Mouse (Mus musculus) cerebral cortex, adult 2 months (tissue): ENCODE results near the gene Cep135.

Experiments
- WGBS: fragments of 180-500 bp; shearing (Covaris S2); methylation state at CpG from one replicate; pipeline ENCODE4 v1.1.7; 2018; 5-methylcytosine and 5-hydroxymethylcytosine counted together

The Cep135 gene

DNA sequence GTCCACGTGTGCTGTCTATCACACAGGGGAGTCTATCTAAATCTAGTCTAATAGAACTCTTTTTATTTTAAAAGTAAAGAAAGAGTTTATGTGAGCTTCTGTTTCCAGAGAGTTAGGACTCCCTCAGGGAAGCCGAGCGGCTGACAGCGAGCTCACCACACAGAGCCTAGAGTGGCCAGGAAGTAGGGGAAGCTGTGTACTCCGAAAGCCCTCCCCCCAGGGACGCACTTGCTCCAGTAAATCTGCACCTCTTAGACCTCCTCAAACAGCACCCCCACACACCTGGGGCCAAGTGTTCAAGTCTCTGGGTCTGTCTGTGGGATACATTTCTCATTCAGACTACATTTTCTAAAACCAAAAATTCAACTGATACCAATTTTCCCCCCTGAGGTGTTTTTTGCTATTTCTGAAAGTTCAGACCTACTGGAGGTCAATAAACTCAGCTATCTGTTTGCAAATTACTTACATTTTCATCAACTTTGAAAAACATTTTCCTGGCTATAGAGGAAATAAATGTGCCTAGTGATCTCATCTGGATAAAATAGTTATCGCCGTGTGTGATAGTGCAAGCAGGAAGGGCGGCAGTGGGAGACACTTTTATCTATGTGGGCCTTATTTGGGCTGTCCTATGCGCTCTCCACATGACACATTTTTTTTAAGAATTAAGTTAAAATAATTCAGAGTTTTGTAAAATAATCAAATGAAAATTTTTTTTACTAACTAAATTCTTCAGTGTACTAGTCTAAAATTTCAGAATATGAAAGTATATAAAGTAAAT, 56.8 kb downstream of the Cep135 start:
- WGBS = 94% methylated on average over 10 of the region's 10 CpGs

DNA sequence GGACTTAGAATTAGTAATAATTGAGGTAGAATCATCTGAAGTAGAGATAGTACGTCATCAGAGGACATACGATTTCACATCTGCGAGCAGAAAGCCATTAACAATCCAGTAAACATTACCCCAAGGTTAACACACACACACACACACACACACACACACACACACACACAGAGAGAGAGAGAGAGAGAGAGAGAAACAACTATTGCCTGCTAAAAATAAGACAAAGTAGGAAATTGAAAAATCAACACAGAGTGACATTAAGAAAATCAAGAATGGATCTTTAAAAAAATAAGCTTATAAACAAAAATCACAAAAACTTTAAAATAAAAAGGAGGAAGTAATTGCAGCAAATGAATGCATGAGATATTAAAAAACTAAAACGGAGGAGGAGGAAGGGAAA, 61.4 kb downstream of the Cep135 start:
- WGBS = 77% methylated on average over 4 of the region's 4 CpGs

DNA sequence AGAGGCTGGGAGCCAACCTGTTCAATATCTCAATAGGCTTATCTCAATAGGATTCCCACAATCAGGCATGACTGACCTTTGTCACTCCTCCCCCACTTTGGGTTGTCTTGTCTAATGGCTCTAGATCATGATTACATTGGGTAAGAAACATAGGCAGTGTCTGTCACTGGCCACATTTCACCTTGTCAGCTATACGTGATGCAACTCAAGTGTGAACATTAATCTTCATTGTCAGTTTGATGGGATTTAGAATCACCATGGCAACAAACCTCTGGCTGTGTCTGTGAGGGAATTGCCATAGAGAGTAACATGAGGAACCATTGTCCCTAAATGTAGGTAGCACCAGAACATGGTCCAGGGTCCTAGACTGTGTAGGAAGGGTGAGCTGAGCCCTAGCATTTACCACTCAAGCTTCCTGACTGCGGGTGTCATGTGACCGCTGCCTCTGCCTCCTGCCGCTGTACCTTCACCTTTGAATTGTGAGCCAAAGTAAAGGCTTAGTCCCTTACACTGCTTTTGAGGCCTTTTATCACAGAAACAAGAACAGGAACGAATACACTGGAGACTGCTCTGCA, 62.7 kb downstream of the Cep135 start:
- 73% methylated on average over 5 of the region's 5 CpGs for WGBS

DNA sequence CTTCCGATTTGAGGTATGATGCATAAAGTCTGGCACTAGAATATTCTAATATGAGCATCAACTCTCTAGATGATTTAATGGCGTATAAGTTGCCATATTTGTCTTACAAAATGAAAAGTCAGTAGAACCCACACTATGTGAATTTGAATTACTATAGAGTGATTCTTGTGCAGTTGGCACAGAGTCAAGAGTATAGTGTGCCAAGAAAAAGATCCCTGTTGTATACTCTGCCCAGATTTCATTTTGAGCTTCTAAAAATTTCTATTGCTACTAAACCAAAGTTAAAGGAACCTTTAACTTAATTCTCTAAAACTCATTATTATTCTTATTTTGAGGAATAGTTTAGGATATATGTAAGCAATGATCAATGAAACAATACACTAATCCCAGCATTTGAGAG, 67.7 kb downstream of the Cep135 start, which contains the start of gene C530008M17Rik:
C530008M17Rik (plus strand) TSS at position 301 of the 400 bp plus-strand sequence.
- WGBS = 75% methylated on average over 2 of the region's 2 CpGs

DNA sequence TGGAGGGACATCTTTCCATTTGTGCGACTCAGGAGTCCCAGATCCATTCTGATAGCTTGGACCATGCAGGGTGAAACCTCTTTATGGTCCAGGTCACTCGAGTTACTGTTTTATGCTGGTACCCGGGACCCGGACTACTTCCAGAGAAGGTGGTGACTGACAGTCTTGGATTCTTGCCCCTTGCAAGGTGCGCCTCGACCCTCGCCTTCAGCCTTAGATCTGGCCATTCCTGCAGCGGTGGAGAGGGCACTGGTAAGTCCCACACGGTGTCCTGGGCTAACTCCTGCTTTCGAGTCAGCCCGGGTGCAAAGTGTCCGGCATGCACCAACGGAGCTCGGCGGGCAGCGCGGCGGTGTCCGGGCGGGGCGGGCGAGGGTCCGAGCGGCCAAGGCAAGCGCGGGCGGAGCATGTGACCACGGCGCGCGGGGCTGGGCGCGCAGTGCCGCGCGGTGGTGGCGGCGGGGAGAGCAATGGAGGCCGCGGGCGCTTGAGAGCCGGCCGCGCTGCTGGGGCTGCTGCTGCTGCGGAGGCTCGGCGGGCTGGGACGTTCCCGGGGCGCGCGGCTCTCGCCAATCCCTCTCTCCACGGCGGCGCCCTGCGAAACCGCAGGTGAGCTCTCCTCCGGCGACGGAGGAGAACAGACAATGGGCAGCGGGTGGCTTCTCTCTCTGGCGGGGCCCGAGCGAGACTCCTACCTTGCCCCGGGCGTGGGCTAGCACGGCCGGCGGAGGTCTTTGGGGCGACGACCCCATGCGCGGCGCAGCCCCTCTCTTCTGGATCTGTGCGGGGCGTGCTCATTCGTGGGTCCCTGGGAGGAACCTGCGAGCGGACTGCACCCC, 69.0 kb downstream of the Cep135 start:
- under 1% methylated on average over 76 of the region's 80 CpGs for WGBS

DNA sequence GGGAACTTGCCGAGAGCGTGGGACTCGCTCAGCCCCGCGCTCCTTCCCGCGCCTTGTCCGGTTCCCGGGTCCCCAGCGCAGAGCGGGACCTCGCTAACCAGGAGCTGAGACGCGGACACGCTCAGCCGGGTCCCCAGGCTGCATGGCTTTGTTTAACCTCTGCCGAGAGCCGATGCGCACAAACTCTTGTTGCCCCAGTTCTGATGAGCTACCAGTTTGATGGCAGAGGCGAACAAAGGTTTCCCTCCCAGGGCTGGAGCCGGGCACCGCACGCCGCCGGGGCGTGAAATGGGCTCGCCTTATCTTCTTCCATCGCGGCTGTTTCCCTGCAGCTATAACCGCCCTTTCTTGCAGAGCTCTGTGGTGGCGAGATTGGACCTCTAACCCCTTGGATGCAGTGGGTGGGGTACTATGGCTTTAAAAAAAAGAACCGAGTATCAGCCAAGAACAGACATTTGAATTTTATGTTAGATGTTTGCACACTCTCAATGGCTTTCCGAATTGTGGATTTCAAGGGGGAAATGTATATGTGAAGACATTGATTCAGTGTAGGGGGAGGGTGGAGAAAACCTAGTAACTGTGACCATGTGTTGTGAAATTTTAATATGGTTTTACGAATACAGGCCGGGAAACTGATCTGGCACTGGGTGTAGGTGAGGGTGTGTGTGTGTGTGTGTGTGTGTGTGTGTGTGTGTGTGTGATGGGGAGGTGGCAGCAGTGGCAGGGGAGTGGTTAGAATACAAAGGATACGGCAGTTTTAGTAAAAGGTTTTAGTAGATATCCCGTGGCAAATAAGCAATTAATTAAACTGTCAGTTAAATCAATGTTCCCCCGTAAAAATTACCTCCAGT, 69.8 kb downstream of the Cep135 start:
- 4% methylated on average over 38 of the region's 38 CpGs for WGBS

DNA sequence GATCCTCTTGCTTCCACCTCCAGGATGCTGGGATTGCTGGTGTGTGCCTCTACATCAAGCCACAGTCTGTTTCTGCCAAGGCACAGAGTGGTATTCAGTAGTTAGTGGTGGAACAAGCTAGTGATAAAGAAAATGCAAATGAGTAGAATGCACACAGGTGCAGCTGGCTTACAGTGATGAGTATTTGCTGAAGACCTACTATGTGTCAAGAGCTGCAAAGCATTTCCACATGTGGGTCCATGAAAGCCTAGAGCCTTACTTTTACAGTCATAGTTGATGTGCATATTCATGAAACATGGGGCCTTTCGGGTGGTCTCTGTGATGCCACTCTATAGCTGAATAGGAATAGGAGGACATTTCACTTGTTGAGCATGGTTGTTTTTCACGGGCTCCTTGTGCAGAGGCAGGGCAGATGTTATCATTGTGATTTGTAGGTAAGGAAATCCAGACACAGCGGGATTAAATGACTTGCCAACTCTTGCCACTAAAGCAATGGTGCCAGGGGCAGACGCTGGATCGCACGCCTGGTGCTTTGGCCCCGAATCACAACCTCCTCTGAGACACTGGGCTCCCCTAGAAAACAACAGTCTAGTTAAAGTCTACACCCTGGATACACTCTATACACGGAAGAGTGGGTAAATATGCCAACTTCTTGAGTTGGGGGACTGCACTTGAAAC, 71.6 kb downstream of the Cep135 start:
- 77% methylated on average over 8 of the region's 8 CpGs for WGBS

DNA sequence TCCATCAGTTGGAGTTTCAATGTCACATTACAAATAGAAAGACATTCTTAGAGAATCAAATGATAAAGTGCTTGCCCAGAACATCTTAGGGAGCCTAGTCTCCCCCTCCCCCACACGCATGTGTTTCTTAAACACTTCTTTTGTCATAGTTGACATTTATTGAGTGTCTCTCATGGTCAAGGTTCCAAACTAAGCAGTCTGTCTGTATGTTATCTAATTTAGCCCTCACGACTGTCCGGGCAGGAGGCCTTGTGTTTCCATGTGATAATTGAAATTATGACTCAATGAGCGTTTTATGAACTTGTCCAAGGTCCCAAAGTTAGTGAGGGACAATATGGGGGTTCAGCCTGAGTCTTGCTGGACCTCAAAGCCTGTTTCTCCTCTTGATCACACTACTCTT, 72.8 kb downstream of the Cep135 start:
- WGBS = 88% methylated on average over 4 of the region's 4 CpGs

DNA sequence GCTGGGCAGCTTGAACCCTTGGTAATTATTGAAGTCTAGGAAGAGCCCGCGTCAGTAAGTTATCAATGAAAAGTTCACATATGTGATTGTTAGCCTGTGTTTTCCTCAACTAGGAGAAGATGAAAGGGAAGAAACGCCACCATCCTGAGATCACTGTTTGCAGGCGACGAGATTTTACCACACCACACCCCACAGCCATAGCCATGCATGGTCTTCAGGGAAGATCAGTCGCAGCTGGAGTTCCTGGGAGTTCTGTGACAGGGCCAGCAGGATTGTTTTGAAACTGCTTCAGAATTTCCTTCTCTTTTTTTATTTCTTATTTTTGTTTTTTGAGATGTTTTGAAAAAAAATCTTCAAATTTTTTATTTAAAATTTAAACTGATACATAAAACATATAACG, 76.4 kb downstream of the Cep135 start:
- WGBS = 87% methylated on average over 7 of the region's 7 CpGs

DNA sequence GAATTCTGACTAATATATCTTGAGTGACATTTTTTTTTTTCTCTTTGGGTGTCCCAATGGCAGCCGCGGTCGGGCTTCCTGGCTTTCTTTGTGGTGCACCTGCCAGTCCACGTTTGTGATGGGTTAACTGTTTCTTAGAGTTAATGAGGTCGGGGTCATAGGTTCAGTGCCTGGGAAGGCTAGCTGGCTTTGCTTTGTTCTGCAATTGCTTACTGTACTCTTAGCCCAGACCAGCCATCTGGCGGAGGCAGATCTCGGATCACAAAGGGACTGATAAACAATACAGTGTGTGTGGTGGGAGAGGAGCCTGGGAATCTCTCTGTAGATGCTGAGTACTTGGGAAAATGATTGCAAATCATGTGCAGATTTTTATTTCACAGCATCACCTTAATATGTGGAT, 76.9 kb downstream of the Cep135 start:
- 48% methylated on average over 7 of the region's 7 CpGs for WGBS

DNA sequence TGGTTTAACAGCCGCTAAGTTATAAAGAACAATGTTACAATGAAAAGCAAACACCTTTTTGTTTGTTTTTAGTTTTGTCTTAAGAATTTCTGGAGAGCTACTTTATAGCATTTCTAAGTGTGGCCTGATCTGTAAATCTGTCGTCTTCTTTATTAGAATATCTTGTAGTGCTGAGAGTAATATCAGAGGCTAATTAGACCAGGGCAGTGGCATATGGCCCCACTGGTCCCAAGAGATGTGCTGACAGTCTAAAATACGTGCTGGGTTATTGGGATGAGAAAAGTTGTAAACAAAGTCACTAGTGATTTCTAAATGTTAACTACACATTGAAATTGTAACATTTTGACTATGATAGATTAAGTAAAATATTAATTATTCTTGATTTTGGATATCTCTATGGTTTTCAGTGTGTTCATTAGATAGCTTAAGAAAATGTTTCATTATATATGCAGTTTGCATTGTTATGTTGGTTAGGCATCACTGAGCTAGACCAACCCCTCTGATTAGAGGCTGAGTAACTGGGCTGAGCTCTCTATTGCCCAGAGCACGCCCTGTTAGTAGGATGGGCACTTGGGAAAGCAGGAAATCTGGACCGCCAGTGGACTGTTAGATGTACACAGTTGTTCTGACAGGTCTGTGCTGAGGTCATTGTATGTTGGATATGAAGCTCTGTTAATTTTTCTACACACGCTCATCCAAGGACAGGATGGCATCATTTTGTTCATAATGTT, 77.7 kb downstream of the Cep135 start:
- WGBS = 93% methylated on average over 6 of the region's 6 CpGs

DNA sequence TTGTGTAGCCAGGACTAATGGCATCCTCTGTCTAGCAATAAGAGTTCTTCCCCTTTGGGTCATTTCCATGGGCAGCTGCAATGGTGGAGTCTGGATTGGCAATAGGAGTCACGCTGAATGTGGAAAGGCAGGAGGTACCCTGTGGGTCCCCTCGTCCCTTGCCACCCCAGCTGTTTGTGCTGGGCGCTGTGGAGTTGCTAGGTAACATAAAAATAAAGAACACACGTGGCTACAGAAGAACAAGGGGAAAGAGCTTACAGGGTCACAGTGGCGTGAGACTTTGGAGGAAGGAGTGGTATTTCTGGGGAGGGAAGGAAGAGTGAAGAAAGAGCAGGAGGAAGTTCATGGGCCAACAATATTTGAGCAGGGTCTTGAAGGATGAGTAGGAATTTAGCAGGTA, 79.6 kb downstream of the Cep135 start:
- WGBS = 76% methylated on average over 5 of the region's 5 CpGs

DNA sequence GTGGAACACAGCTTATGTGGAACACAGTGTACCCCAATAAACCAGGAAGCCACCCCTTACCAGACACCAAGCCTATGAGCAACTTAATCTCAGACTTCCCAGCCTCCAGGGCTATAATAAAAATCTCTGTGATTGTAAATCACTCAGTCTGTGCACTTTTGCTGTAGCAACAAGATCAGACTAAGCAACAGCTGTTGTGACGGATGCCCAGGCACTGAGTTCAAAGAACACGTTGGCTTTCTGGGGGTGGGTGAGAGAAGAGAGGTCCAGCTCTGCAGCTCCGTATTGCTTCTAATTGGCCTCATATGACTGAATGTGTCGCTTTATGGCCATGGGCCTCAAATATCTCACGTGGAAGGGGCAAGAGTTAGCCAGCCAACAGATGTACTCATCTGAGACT, 80.0 kb downstream of the Cep135 start:
- 75% methylated on average over 5 of the region's 5 CpGs for WGBS

DNA sequence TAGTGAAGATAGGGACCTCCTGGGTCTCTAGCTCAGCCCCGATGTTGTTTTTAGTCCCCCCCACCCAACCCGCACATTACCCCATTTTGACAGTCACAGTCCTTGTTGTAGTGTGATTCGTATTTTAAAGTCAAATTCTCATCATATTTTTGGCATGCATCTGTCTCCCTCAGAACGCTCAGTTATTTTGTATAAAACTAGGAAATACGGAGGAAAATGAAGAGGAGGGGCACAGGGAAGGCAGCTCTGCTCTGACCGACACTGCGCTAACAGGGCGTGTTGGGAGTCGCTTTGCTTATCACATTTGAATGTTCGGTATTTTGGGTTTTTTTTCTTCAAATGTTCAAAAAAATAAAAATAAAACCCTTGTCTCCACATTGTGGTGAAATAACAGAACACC, 81.7 kb downstream of the Cep135 start:
- WGBS = 53% methylated on average over 10 of the region's 10 CpGs

DNA sequence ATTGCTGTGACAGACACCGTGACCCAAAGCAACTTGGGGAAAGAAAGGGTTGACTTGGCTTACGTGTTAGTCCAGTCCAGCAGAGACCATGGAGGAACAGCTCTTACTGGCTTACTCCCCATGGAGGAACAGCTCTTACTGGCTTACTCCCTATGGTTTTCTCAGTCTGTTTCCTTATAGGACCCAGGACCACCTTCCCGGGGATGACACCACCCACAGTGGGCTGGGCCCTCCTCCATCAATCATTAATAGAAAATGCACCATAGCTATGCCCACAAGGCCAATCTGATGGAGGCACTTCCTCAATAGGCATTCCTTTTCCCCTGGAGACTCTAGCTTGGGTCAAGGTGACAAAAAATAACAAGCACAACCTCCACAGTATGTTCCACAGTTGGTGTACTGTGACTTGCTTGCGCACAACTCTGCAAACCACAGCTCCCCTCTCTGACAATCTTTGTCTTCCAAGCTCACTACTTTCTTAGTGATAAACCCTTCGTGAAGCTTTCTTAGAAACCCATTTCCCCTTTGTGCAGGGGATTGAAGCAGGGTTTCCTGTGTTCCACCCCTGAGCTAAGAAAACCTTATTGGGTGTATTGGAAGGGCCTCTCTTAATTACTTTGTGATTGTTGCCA, 85.6 kb downstream of the Cep135 start:
- 93% methylated on average over 5 of the region's 5 CpGs for WGBS

DNA sequence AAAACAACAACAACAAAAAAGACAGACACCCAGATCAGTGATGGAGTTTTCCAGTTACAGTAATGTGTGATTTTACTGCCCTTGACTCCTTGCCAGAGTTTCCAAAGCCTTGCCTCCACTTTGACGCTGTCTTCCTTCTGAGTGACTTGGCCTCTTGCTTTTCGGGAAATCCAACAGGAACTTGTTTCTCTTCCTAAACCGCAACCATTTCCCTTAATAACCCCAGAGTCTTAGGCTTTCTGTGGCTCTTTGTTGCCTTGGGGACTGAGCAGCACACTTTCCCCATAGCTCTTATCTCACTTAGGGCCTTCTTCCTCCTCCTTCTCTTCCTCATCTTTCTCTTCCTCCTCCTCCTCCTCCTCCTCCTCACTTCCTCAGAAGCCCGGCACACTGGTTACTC, 86.9 kb downstream of the Cep135 start:
- 59% methylated on average over 4 of the region's 4 CpGs for WGBS

DNA sequence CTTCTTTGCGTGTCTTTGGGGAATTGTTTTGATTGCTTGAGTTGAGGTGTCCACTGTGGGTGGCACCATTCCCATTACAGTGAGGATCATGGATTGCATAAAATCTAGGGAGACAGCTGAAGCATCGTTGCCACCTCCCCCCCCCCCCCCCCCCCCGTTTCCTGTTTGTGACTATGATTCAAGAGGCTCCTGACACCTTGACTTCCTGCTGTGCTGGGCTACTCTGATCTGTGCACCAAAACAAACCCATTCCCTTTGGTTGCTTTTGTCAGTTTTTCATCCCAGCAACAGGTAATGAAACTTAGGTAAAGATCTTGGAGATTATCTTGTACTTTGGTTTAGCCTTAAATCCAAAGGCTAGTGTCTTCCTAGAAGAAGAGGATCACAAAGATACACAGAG, 92.5 kb downstream of the Cep135 start:
- 79% methylated on average over 3 of the region's 3 CpGs for WGBS

DNA sequence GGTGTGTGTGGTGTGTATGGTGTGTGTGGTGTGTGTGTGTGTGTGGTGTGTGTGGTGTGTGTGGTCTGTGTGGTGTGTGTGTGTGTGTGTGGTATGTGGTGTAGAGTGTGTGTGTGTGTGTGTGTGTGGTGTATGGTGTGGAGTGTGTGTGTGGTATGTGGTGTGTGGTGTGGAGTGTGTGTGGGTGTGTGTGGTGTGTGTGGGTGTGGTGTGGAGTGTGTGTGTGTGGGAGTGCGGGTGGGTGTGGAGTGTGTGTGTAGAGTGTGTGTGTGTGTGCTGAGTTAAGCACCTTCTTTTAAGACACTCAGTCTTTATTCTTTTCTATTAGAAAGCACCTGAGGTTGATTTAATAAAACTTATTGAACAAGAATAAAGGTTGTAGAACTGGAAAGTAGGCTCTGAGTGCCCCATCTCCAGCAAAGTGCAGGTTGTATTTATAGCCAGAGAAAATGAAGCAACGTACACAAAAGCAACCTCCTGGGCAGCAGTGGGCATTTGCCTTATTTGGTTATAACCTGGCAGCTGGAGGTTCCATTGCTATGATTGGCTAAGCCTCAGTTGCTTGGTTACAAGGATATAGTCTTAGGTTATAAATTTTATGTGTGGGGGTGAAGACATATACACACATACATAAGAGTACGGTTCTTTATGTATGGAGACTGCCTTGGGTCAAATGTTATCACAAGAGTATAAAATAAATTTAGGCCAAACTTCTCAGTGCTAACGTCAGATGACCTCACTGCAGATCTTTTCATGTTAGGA, 93.6 kb downstream of the Cep135 start:
- WGBS = 65% methylated on average over 4 of the region's 4 CpGs

DNA sequence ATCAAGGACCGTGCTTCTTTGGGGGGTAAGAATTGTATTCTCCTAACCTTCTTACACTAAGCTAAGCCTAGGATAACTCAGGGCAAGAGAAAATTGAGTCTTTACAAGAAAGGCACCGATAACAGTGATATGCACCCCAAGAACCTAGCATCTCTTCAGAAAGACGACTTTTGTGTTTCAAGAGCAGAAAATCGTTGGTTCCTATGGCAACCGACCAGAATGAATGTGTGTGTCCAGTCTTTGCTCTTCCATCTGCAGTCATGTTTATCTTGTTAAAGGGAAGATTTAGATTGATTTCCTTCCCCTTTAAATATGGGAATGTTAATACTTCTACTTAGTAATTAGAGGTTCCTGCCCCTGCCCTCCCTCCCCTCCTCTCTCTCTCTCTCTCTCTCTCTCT, 95.0 kb downstream of the Cep135 start:
- 44% methylated on average over 5 of the region's 5 CpGs for WGBS
